Mouse (Mus musculus) Patski (cell line): ENCODE results near the gene Raly. TPM values are rescaled to one million over a fixed set of nuclear protein-coding genes. Genes with fewer than 3 reads are reported as not detected.
A peak's percentile ranks its signal among the peaks of the same experiment; 100 is the strongest.

Experiments
- ATAC-seq: fragments of 100-300 bp; one replicate; pipeline ENCODE4 v1.8.0; 2021
- CTCF ChIA-PET: fragments of 350-600 bp; sonication (Branson Sonifier 250); formaldehyde crosslinking; loops from one replicate; lab custom pipeline; 2022; ENCODE audit warnings: inconsistent platforms; lab: Charles Lee
- POLR2A ChIA-PET: fragments of 350-600 bp; sonication (Branson Sonifier 250); formaldehyde crosslinking; loops from one replicate; lab custom pipeline; 2022; ENCODE audit warnings: antibody characterized with exemption, inconsistent platforms; lab: Charles Lee
- DNase-seq: peaks from one replicate; pipeline ENCODE4 v3.0.0-alpha.2; 2011; ENCODE audit warnings: low read depth, low spot score
- H3K27me3 ChIP-seq: fragments of 371-371 bp; one replicate; pipeline ENCODE4 v1.5.1; 2021
- CTCF ChIP-seq: fragments of 100-300 bp; IDR thresholded peaks from one replicate; pipeline ENCODE4 v1.5.1; 2021
- in situ Hi-C: fragments of 300-500 bp; cut with MboI; formaldehyde crosslinking; loops from 3 replicates; pipeline ENCODE4 v1.11.1; 2018; ENCODE audit warnings: low pct_unique_long_range_greater_than_20kb, mixed read lengths
- polyA plus RNA-seq: library from polyadenylated mRNA; unstranded; gene quantifications from one replicate; pipeline ENCODE4 v1.2.3, GENCODE M21; 2021

Raly gene
- polyA plus RNA-seq, 1 experiment from 2014 or later: 237 TPM

DNA sequence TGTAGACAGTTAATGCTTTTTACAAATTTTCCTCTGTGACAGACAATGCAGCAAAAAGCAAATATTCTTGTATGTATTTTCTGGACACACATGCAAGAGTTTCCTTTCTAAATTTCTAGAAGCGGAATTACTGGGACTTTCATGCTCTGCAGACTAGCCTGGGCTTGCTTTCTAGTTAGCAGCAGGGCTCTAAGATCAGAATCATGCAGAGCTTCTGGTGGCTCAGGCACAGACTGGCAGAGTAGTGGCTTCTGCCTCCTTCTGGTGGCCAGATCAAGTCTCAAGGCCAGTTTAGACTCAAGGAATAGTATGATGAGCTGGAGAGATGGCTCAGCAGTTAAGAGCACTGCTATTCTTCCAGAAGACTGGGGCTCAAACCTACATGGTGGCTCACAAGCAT, 32.4 kb upstream of the Raly start:
- no peaks in the 10 kb centered on the region for H3K27me3 ChIP-seq
- ATAC-seq: no peak
- TF ChIP-seq CTCF: no peak
- no peak for DNase-seq
- in situ Hi-C loops: no loop called here
- ChIA-PET CTCF (interaction anchor here (1.2 to 2.4 kb wide), 2 partner anchors 16 to 45 kb away, joined by 3 to 6 read pairs; no protein-coding TSS in a partner anchor), POLR2A (no interaction called here)

DNA sequence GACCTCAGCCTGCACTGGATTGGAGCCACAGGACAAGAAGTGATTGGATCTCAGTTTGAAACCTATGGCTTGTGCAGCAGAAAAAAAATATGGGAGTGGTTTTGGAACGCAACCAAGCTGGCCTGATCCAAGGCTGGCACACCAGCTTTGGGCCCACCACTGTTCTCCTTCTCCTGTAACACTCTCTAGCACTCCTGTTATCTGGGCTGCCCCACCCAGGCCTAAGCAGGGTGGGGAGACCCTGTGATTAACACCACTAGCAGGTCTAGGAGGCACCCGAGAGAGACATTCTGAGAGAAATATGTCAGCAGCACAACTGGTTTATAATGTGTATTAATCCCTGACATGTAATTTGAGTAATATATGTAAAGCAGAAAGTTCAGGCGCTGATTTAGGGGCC, 27.7 kb upstream of the Raly start:
- CTCF ChIA-PET: no interaction called here
- POLR2A ChIA-PET: no interaction called here
- no peak for DNase-seq
- ATAC-seq: no peak
- H3K27me3 ChIP-seq: no peaks in the 10 kb centered on the region
- no peak for TF ChIP-seq CTCF
- in situ Hi-C loops: no loop called here

DNA sequence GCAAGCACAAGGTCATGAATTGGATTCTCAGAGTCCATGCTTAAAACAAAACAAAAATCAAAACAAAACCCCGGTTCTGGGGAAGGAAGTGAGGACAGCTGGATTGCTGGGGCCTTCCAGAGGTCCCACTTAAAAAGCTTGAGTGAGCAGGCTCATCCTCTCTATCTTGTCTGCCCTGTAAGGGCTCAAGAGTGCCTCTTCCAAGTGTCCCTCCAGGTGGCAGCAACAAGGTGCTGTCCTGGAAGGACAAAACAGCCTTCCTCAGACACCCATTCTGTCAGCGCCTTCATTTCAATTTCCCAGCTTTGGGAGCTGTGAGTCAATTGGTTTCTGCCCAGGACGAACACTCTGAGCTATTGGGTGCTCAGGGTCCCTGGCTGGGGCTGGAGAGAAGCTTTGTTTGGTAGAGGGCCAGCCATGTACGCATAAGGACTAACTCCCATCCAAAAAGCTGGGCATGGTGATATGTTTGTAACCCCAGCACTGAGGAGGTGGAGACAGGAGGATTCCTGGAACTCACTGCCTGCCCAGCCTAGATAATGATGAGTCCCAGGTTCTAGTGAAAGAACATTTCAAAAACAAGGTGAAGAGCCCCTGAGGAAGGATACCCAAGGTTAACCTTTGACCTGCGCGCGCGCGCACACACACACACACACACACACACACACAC, 25.9 kb upstream of the Raly start:
- ChIA-PET CTCF (interaction anchor here (1.1 kb wide), 2 partner anchors 9 to 69 kb away, joined by 3 read pairs; no protein-coding TSS in a partner anchor), POLR2A (no interaction called here)
- DNase-seq (no peak), ATAC-seq (no peak)
- no peaks in the 10 kb centered on the region for H3K27me3 ChIP-seq
- no peak for TF ChIP-seq CTCF
- in situ Hi-C loops: no loop called here

DNA sequence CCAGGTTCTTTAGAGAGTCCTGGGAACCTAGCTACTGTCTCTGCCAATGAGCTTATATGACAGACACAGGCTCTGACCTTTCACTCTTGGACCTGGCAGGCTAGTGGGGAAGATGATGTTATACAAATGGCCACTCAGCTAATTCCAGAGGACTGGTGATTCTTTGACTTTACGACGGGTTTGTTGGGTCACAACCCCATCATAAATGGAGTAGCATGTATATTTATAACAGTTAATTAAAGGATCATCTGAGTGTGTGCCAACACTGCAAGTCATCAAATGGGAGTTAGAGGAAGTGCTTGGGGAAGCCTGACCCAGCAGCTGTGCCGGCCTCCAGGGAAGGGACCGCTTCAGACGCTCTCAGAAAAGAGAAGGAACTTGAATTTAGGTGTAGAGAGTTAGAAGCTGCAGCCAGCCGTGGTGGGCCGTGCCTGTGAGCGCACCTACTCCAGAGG, 25.3 kb upstream of the Raly start:
- ChIA-PET POLR2A (interaction anchor here (0.6 kb wide), 1 partner anchor 207 kb away, joined by 3 read pairs; no protein-coding TSS in a partner anchor), CTCF (interaction anchor here (1.1 kb wide), 1 partner anchor 68 kb away, joined by 3 read pairs; no protein-coding TSS in a partner anchor)
- no peak for TF ChIP-seq CTCF
- ATAC-seq: peak; percentile 17
- no peak for DNase-seq
- no peaks in the 10 kb centered on the region for H3K27me3 ChIP-seq
- in situ Hi-C loops: no loop called here

DNA sequence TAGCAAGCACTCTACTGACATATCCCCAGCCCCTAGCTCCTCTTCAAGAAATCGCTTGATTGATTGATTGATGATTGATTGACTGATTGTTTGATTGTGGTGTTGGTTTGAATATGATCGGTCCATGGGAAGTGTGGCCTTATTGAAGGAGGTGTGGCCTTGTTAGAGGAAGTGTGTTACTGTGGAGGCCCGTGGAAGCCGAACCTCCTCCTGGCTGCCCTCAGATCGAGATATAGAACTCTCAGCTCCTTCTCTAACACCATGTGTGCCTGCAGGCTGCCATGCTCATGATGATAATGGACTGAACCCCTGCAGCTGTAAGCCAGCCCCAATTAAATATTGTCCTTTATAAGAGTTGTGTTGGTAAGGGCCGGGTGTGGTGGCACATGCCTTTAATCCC, 23.8 kb upstream of the Raly start:
- in situ Hi-C loops: no loop called here
- CTCF ChIA-PET: interaction anchor here (1.4 kb wide), 1 partner anchor 51 kb away, joined by 3 read pairs; no protein-coding TSS in a partner anchor
- H3K27me3 ChIP-seq: no peaks in the 10 kb centered on the region
- ATAC-seq (no peak), DNase-seq (no peak)
- TF ChIP-seq CTCF: no peak
- POLR2A ChIA-PET: no interaction called here

DNA sequence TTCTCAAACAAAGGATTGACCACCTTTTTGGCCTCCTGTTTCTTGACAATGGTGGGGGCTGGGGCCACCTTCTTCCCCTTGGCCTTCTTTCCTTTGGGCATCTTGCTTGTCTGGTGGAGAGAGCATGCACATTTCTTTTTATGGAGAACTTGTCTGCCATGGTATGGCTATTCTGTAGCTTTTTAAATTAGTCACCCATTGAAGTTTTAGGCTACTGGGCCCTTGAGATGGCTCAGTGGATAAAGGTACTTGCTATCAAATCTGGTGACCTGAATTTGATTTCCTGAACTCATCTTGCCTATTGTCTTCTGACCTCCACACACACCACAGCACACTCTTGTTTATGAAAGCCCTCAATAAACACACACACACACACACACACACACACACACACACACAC, 21.0 kb upstream of the Raly start, which contains the start of gene Gm14214:
Gene Gm14214 (minus strand): TSS at position 101 of the 400 bp plus-strand sequence.
- ChIA-PET CTCF (no interaction called here), POLR2A (no interaction called here)
- ATAC-seq (no peak), DNase-seq (no peak)
- H3K27me3 ChIP-seq: no peaks in the 10 kb centered on the region
- no peak for TF ChIP-seq CTCF
- in situ Hi-C loops: loop anchor here (10.0 kb wide), 1 partner anchor 55 kb away; no protein-coding TSS in a partner anchor

DNA sequence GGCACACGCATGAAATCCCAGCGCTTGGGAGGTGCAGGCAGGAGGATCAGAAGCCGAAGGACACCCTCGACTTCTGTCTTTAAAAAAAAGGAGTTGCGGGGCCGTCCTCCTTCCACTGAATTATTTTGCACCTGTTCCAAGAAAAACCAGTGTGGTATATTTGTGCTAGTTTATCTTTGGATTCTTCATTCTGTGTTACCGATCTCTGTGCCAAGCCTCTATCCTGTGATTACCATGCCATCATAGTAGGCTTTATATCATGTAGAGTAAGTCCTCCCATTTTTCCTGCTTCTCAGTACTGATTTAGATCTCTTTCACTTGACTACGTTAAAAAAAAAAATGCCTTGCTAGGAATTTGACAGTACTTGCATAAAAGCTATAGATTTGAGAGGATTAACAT, 19.3 kb upstream of the Raly start:
- TF ChIP-seq CTCF: no peak
- POLR2A ChIA-PET: no interaction called here
- CTCF ChIA-PET: no interaction called here
- ATAC-seq: no peak
- H3K27me3 ChIP-seq: no peaks in the 10 kb centered on the region
- in situ Hi-C loops: loop anchor here (10.0 kb wide), 1 partner anchor 57 kb away; no protein-coding TSS in a partner anchor
- no peak for DNase-seq

DNA sequence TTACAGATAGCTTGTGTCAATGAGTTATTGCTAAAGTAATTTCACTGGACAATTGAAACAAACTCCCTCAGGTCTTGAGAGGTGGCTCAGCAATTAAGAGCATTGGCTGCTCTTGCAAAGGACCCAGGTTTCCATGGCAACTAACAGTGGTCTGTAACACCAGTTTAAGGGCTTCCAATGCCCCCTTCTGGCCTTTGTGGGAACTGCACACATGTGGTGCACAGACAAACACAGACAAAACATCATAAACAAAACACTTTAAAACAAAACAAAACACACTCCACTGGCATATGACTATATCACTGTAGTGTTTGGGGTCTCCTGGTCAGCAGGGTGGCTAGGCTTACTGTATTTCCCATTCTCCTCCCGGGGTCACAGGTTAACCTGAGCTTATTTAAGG, 16.9 kb upstream of the Raly start:
- ChIA-PET POLR2A (no interaction called here), CTCF (interaction anchor here (0.6 to 1.0 kb wide), 2 partner anchors 15 to 80 kb away, joined by 3 read pairs; no protein-coding TSS in a partner anchor)
- in situ Hi-C loops: loop anchor here (10.0 kb wide), 1 partner anchor 59 kb away; no protein-coding TSS in a partner anchor
- peak; percentile 55 for TF ChIP-seq CTCF
- DNase-seq: no peak
- no peak for ATAC-seq
- H3K27me3 ChIP-seq: no peaks in the 10 kb centered on the region

DNA sequence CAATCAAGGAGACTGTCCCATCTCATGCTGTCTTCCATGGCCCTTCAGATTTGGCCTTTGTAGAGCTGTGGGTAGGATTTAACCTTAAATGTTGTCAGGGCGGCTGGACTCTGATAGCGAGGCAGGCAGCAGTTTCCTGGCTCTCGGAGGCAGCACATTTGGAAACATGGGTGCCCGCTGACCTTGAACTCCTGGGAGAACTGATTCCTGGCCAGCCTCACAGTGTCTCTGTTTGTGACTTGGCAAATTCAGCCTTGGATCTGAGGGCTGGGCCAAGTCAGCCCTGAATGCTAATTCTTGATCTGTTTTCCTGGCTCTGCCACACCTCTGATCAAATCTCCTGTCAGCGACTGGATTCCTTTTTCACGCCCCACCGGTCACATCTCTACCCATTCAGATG, 14.4 kb upstream of the Raly start:
- in situ Hi-C loops: loop anchor here (10.0 kb wide), 1 partner anchor 62 kb away; no protein-coding TSS in a partner anchor

DNA sequence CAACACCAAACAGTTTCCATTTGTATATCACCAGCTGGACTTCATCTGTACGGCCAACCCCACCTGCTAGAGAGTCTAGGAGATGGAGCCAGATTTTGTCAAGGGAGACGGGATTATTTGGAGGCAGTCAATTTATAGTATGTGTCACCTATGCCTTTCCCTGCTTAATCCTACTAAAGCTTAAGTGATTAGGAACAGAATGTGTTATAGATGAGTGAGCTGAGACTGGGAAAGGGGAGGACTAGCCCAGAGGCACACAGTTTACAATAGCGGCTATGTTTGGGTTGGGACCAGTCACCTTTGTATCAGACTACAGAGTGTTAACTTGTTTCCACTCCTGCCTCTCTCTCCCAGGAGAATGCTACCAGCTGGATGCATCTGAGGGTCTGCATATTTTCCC, 11.2 kb upstream of the Raly start:
- ATAC-seq: no peak
- in situ Hi-C loops: loop anchor here (10.0 kb wide), 1 partner anchor 65 kb away; no protein-coding TSS in a partner anchor
- no peaks in the 10 kb centered on the region for H3K27me3 ChIP-seq
- no peak for DNase-seq
- CTCF ChIA-PET: no interaction called here
- TF ChIP-seq CTCF: no peak
- POLR2A ChIA-PET: no interaction called here

More for the DNA sequence above, 14.4 kb upstream of the Raly start:
- no peaks in the 10 kb centered on the region for H3K27me3 ChIP-seq
- CTCF ChIA-PET: no interaction called here
- ATAC-seq: no peak
- POLR2A ChIA-PET: no interaction called here
- DNase-seq: no peak
- no peak for TF ChIP-seq CTCF

DNA sequence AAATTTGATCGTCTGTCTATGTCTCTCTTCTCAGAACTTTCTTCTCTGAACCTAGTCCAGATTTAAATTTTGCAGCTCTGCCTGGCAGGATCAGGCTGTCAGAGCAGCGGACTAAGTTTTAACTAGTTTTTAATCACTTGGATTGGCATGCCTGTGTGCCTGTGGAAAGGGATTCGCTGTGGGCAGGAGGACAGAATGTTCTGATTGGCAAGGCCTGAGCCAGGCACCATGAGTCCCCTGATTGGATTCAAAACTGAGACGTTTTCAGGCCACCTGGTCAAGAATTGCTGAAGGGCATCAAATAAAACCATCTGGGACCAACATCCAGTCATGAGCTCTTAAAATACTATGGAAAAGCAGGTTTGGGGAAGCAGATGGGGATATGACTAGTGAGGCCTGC, 8.5 kb upstream of the Raly start:
- in situ Hi-C loops: no loop called here
- ATAC-seq (no peak), DNase-seq (no peak)
- ChIA-PET CTCF (no interaction called here), POLR2A (no interaction called here)
- H3K27me3 ChIP-seq: no peaks in the 10 kb centered on the region
- TF ChIP-seq CTCF: no peak
